Mouse (Mus musculus) heart, adult 2 months (tissue): ENCODE results near the gene Hipk2. TPM values are rescaled to one million over a fixed set of nuclear protein-coding genes. Genes with fewer than 3 reads are reported as not detected.

Experiments used
- DNase-seq, 2 experiments: peaks; one replicate each; pipeline ENCODE4 v3.0.0; 2021
- H3K27ac ChIP-seq: fragments of 200-600 bp; 2 replicates; pipeline ENCODE4 v1.8.1; 2022
- H3K27me3 ChIP-seq: fragments of 200-500 bp; 2 replicates; pipeline ENCODE4 v1.6.1; 2012; ENCODE audit warnings: mild to moderate bottlenecking, low read length, inconsistent platforms, mixed read lengths; ENCODE audit not compliant: control insufficient read depth, insufficient read depth
- H3K36me3 ChIP-seq: fragments of 200-500 bp; 2 replicates; pipeline ENCODE4 v1.6.1; 2012; ENCODE audit warnings: low read length, inconsistent platforms; ENCODE audit not compliant: control insufficient read depth, insufficient read depth
- H3K4me1 ChIP-seq: fragments of 200-500 bp; 2 replicates; pipeline ENCODE4 v1.6.1; 2011; ENCODE audit warnings: low read length; ENCODE audit not compliant: control insufficient read depth, insufficient read depth
- H3K4me3 ChIP-seq: fragments of 200-600 bp; 2 replicates; pipeline ENCODE4 v1.8.1; 2022
- H3K79me2 ChIP-seq: fragments of 200-500 bp; replicated peaks from 2 replicates; pipeline ENCODE4 v1.6.1; 2012; ENCODE audit warnings: mild to moderate bottlenecking, inconsistent platforms, low read length, moderate library complexity, mixed read lengths; ENCODE audit not compliant: control insufficient read depth, insufficient read depth
- H3K9ac ChIP-seq: fragments of 200-500 bp; 2 replicates; pipeline ENCODE4 v1.6.1; 2012; ENCODE audit warnings: low read depth, mild to moderate bottlenecking, control low read depth, inconsistent platforms, low read length, mixed read lengths
- CTCF ChIP-seq: fragments of 200-600 bp; IDR thresholded peaks from 2 replicates; pipeline ENCODE4 v1.8.1; 2022; ENCODE audit warnings: antibody characterized with exemption, mild to moderate bottlenecking, moderate library complexity
- EP300 ChIP-seq: fragments of 200-500 bp; IDR thresholded peaks from 2 replicates; pipeline ENCODE4 v1.6.1; 2011; ENCODE audit warnings: low read depth, low read length, control low read depth; ENCODE audit not compliant: insufficient read depth
- POLR2A ChIP-seq: fragments of 200-500 bp; IDR thresholded peaks from 2 replicates; pipeline ENCODE4 v1.6.1; 2011; ENCODE audit warnings: mild to moderate bottlenecking, low read depth, low read length, control low read depth; ENCODE audit not compliant: insufficient read depth
- WGBS: fragments of 180-500 bp; shearing (Covaris S2); methylation state at CpG from one replicate; pipeline ENCODE4 v1.1.7; 2018; 5-methylcytosine and 5-hydroxymethylcytosine counted together
- intact Hi-C: fragments of 180-260 bp; cut with DNase I; formaldehyde crosslinking; loops from one replicate; pipeline ENCODE4 v1.15.1; 2025
- polyA plus RNA-seq: library from polyadenylated mRNA; depleted of rRNA; stranded (reverse); fragments of >200 nt; gene quantifications from 2 replicates; pipeline ENCODE4 v1.2.3, GENCODE M21; 2012
- total RNA-seq, 2 experiments: library from RNA; stranded (reverse); gene quantifications; 2 replicates each; pipeline ENCODE4 v1.2.3; 2021

Gene Hipk2
- total and polyA plus RNA-seq, 3 experiments, result 35.9 to 98.5 (median 91.0) TPM

DNA sequence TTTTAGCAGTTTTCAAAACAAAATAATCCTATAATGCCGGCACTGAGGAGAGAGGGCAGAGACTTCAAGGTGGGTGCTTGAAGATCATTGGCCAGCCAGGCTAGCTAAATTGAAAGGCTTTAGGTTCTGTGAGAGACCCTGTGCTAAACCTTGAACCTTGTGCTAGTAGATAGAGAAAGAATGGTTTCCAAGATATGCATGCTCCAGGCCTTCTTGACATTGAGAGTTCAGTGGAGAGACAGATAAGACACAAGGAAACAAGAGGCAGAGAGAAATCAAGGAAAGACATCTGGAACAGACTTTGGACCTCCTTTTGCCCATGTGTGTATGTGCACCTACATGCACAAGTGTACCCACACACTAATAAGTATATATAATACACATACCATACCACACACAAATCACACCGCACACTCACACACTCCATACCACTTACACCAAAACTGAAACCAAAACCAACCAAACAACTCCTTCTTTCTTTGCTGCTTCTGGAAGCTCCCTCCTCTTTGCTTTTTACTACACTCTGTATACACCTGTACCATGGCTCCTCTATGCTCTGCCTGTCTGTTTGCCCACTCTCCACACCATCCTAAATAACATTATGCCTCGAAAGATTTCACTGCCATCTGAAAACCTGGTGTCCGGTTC, 24.6 kb upstream of the Hipk2 start:
- Histone ChIP-seq H3K36me3 (no peaks in the 10 kb centered on the region), H3K4me3 (no peak overlapping the region), H3K27ac (no peak overlapping the region), H3K9ac (no peak overlapping the region), H3K4me1 (no peaks in the 10 kb centered on the region), H3K79me2 (no peaks in the 10 kb centered on the region), H3K27me3 (no peaks in the 10 kb centered on the region)
- TF ChIP-seq POLR2A, result no peak
- TF ChIP-seq CTCF, result no peak
- TF ChIP-seq EP300, result no peak
- intact Hi-C loops, result no loop called here
- WGBS, result 90% methylated on average over 4 of the region's 4 CpGs
- no peak for DNase-seq

DNA sequence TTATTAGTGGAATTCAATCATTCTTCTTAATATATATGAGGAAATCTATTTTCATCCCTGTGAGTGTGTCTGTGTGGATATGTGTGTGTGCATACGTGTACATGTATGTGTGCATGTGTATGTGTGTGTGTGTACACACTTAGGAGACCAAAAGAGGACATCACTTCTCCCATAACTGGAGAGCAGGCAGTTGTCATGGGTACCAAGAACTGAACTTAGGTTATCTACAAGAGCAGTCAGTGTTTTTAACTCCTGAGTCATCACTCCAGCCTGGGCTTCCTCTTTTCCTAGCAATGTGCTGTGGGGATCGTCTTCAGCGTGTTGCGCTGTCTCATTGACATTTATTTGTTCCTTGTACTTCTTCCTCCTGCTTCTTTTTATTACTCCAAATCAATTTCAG, 24.1 kb upstream of the Hipk2 start:
- no peak overlapping the region for H3K4me3 ChIP-seq
- WGBS, result 72% methylated on average over 4 of the region's 4 CpGs
- H3K27me3 ChIP-seq, result no peaks in the 10 kb centered on the region
- H3K36me3 ChIP-seq, result no peaks in the 10 kb centered on the region
- TF ChIP-seq CTCF (no peak), POLR2A (no peak), EP300 (no peak)
- no peak for DNase-seq
- no peaks in the 10 kb centered on the region for H3K79me2 ChIP-seq
- H3K4me1 ChIP-seq, result no peaks in the 10 kb centered on the region
- H3K27ac ChIP-seq, result no peak overlapping the region
- intact Hi-C loops, result no loop called here
- no peak overlapping the region for H3K9ac ChIP-seq

GRCm38 (mm10) chr6:38893615-38894014, 17.6 kb upstream of the Hipk2 start:
- 86% methylated on average over 3 of the region's 3 CpGs for WGBS
- DNase-seq, result no peak

DNA sequence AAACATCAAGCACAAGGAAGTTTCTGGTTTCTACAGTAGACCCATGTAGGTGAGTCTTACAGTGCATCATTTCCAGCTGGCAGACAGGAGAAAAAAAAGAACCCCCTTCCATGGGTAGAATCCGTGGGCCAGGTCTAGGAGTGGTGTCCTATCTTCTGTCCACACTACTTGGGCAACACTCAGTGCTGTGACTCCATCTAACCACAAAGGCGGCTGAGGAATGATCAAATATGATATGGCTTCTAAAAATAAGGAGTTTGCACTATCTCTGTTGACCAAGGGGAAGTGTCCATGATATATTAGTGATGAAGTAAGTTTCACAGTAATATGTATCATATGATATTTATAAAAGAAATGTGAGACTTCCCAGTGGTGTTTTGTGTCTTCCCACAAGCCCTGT, 16.1 kb upstream of the Hipk2 start:
- H3K36me3 ChIP-seq, result no peaks in the 10 kb centered on the region
- 56% methylated on average over 2 of the region's 2 CpGs for WGBS
- no peak for DNase-seq
- H3K4me3 ChIP-seq, result no peak overlapping the region
- H3K27me3 ChIP-seq, result no peaks in the 10 kb centered on the region
- no peaks in the 10 kb centered on the region for H3K4me1 ChIP-seq
- no peak overlapping the region for H3K27ac ChIP-seq
- TF ChIP-seq CTCF (no peak), POLR2A (no peak), EP300 (no peak)
- no peak overlapping the region for H3K9ac ChIP-seq
- no peaks in the 10 kb centered on the region for H3K79me2 ChIP-seq
- intact Hi-C loops, result no loop called here

More at GRCm38 (mm10) chr6:38893615-38894014, 17.6 kb upstream of the Hipk2 start:
- H3K79me2 ChIP-seq, result no peaks in the 10 kb centered on the region
- TF ChIP-seq CTCF (no peak), EP300 (no peak), POLR2A (no peak)
- H3K4me1 ChIP-seq, result no peaks in the 10 kb centered on the region
- H3K9ac ChIP-seq, result no peak overlapping the region
- no peak overlapping the region for H3K4me3 ChIP-seq
- H3K36me3 ChIP-seq, result no peaks in the 10 kb centered on the region
- intact Hi-C loops, result no loop called here
- H3K27ac ChIP-seq, result no peak overlapping the region
- no peaks in the 10 kb centered on the region for H3K27me3 ChIP-seq

DNA sequence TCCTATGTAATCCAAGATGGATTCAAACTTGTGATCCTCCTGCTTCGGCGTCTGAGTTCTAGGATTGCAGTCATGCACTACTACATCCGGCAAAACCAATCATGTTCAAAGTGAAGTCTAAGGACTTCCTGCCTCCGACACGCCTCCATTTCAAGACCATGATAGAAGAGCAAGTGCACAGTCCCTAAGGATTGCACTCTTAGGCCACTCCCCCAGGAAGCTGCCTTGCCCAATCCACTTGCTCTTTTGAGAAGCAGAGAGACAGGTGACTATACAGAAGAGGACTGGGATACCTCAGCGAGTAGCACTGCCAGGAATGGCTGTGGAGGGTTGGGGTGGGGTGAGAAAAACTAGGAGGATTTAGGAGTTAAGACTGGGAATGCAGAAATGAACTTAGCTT, 13.2 kb upstream of the Hipk2 start:
- H3K9ac ChIP-seq, result no peak overlapping the region
- H3K36me3 ChIP-seq, result no peaks in the 10 kb centered on the region
- intact Hi-C loops, result no loop called here
- 69% methylated on average over 6 of the region's 6 CpGs for WGBS
- no peak for TF ChIP-seq CTCF
- no peak for TF ChIP-seq EP300
- TF ChIP-seq POLR2A, result no peak
- H3K27ac ChIP-seq, result no peak overlapping the region
- H3K27me3 ChIP-seq, result no peaks in the 10 kb centered on the region
- H3K4me1 ChIP-seq, result no peaks in the 10 kb centered on the region
- H3K79me2 ChIP-seq, result no peaks in the 10 kb centered on the region
- no peak for DNase-seq
- no peak overlapping the region for H3K4me3 ChIP-seq

DNA sequence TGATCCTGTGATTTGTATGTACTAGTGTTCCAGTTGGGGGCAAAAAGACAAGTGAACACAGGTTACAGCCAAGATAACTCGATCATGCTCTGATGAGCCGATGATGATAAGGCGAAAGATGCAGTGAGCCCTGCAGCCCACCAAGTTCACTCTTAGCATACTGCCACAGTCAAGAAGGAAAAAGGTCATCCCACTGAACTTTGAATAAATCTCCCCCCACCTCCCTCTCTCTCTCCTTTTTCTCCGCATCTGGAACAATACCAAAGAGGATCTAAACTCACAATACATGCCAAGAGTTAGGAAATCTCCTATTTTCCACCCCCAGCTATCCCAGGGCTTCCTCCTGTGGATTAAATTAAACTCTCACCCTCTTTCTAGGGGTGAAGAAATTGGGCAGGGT, 11.5 kb upstream of the Hipk2 start:
- no peak for TF ChIP-seq CTCF
- no peak for TF ChIP-seq EP300
- TF ChIP-seq POLR2A, result no peak
- intact Hi-C loops, result no loop called here
- no peak for DNase-seq
- no peaks in the 10 kb centered on the region for H3K27me3 ChIP-seq
- no peak overlapping the region for H3K4me3 ChIP-seq
- no peak overlapping the region for H3K27ac ChIP-seq
- WGBS, result 77% methylated on average over 4 of the region's 4 CpGs
- H3K36me3 ChIP-seq, result no peaks in the 10 kb centered on the region
- H3K4me1 ChIP-seq, result no peaks in the 10 kb centered on the region; the same call in 1 of the 2 replicates
- H3K79me2 ChIP-seq, result no peaks in the 10 kb centered on the region
- no peak overlapping the region for H3K9ac ChIP-seq
